15 mouse cellular contexts compared by ENCODE assay signal in genomic region chr8:34505829-34506555, GRCm38 (mm10).
DNase-seq lines count a peak whose midpoint lies in the region; ATAC-seq and TF ChIP-seq lines count a peak whose summit lies in the region.
"Had no signal": no experiment of that assay in that cellular context is flagged by ENCODE, and none has a peak within 500 bp of the region (broad histone marks: within the 10 kb centered on the region; RNA-seq: fewer than 3 reads in every experiment).

No protein-coding gene starts in this region.

- H3K4me1 ChIP-seq in kidney, embryonic 14.5 days (ENCODE audit: control insufficient read depth, insufficient read depth, low read length), result no peaks in the 10 kb centered on the region; the same call in 1 of the 2 replicates
- H3K4me1 ChIP-seq in forebrain, postnatal 0 days (ENCODE audit: insufficient read depth), result no peaks in the 10 kb centered on the region
- H3K4me1 ChIP-seq: hindbrain, embryonic 15.5 days had no signal

- DNase-seq in kidney, adult 11 months, result no peak
- DNase-seq in urinary bladder, postnatal 14 days (ENCODE audit: low spot score), result peak; percentile 17
- no peak for DNase-seq in urinary bladder, postnatal 25 days (ENCODE audit: low spot score)
- DNase-seq in kidney, postnatal 10 days, result peak; percentile 12
- DNase-seq in testis, postnatal 10 days (ENCODE audit: low spot score), result no peak
- DNase-seq in left cerebral cortex, postnatal 25 days (ENCODE audit: low spot score in 2 of 2), result no peak
- DNase-seq in forebrain, postnatal 0 days, result no peak
- DNase-seq: adrenal gland, postnatal 14 days; B cell, adult 2 months; cerebellum, adult 2 months; gastrocnemius, adult 2 months; heart, postnatal 36 days had no signal

- H3K27ac ChIP-seq in kidney, embryonic 14.5 days (ENCODE audit: low read depth, low read length), result no peak overlapping the region
- H3K27ac ChIP-seq in forebrain, postnatal 0 days (ENCODE audit: low read depth, low read length), result no peak overlapping the region
- H3K27ac ChIP-seq: gastrocnemius, adult 2 months; heart, embryonic 13.5 days; hindbrain, embryonic 15.5 days had no signal

- 25% methylated on average over 15 of the region's 15 CpGs for WGBS in kidney, embryonic 14.5 days
- WGBS in forebrain, postnatal 0 days, result 75% methylated on average over 15 of the region's 15 CpGs

- no peak overlapping the region for H3K9ac ChIP-seq in kidney, embryonic 14.5 days (ENCODE audit: low read depth, low read length)
- no peak overlapping the region for H3K9ac ChIP-seq in forebrain, postnatal 0 days
- H3K9ac ChIP-seq: heart, embryonic 13.5 days; hindbrain, embryonic 15.5 days had no signal

- 0 out of 2 replicates have a peak, but pooled peaks cover 3% of the 10 kb centered on the region for H3K9me3 ChIP-seq in kidney, embryonic 14.5 days (ENCODE audit: control insufficient read depth, low read length)
- no peaks in the 10 kb centered on the region; the same call in 1 of the 2 replicates for H3K9me3 ChIP-seq in forebrain, postnatal 0 days (ENCODE audit: low read length)
- H3K9me3 ChIP-seq: heart, embryonic 13.5 days; hindbrain, embryonic 15.5 days had no signal

- no peaks in the 10 kb centered on the region for H3K27me3 ChIP-seq in kidney, embryonic 14.5 days (ENCODE audit: control insufficient read depth, insufficient read depth, low read length)
- H3K27me3 ChIP-seq in forebrain, postnatal 0 days (ENCODE audit: insufficient read depth, low read length), result no peaks in the 10 kb centered on the region
- H3K27me3 ChIP-seq: heart, embryonic 13.5 days; hindbrain, embryonic 15.5 days had no signal

- peak; percentile 73; the same call in 1 of the 2 replicates for ATAC-seq in kidney, embryonic 14.5 days (ENCODE audit: low FRiP score, low TSS enrichment)
- no peak for ATAC-seq in forebrain, postnatal 0 days

- no peak for TF ChIP-seq CTCF in forebrain, postnatal 0 days (IDR thresholded peaks at IDR 0.05; ENCODE audit: low read depth)

- H3K36me3 ChIP-seq in kidney, embryonic 14.5 days (ENCODE audit: control insufficient read depth, insufficient read depth, low read length), result no peaks in the 10 kb centered on the region
- H3K36me3 ChIP-seq in forebrain, postnatal 0 days (ENCODE audit: insufficient read depth), result no peaks in the 10 kb centered on the region
- H3K36me3 ChIP-seq: heart, embryonic 13.5 days; hindbrain, embryonic 15.5 days had no signal

- H3K4me2 ChIP-seq in kidney, embryonic 14.5 days (replicated peaks; ENCODE audit: low read depth, low read length), result 0 out of 2 replicates have a peak overlapping the region, but pooled peaks have one; percentile 5
- no peak overlapping the region for H3K4me2 ChIP-seq in forebrain, postnatal 0 days (ENCODE audit: low read depth)
- H3K4me2 ChIP-seq: heart, embryonic 13.5 days; hindbrain, embryonic 15.5 days had no signal

- no peak overlapping the region for H3K4me3 ChIP-seq in kidney, embryonic 14.5 days (ENCODE audit: low read length)
- no peak overlapping the region for H3K4me3 ChIP-seq in forebrain, postnatal 0 days (ENCODE audit: low read depth, low read length)
- H3K4me3 ChIP-seq: gastrocnemius, adult 2 months; heart, embryonic 13.5 days; hindbrain, embryonic 15.5 days had no signal

- intact Hi-C loops in left cerebral cortex, postnatal 25 days (cut with DNase I), result no loop called here

Comparison
In these comparisons a context has a peak if more than half of its experiments do, and no peak if none do; other contexts are left out.
1. DNase-seq: peak in urinary bladder, postnatal 14 days (single experiment) and kidney, postnatal 10 days (single experiment); none in kidney, adult 11 months (single experiment), urinary bladder, postnatal 25 days (single experiment), testis, postnatal 10 days (single experiment), left cerebral cortex, postnatal 25 days (0 of 2) and forebrain, postnatal 0 days (single experiment).